Mouse (Mus musculus): ENCODE results near the gene Mrpl42.

Gene Mrpl42

GRCm38 (mm10) chr10:95457367-95458049 is 44.2 kb downstream of the Mrpl42 start:
- no peak for DNase-seq

GRCm38 (mm10) chr10:95456103-95456502 is 45.6 kb downstream of the Mrpl42 start:
- no peak for DNase-seq

GRCm38 (mm10) chr10:95453282-95453681 is 48.5 kb downstream of the Mrpl42 start:
- no peak for DNase-seq

- DNase-seq = no peak
Measured at GRCm38 (mm10) chr10:95449033-95449432, 52.7 kb downstream of the Mrpl42 start.

GRCm38 (mm10) chr10:95447954-95448353 is 53.8 kb downstream of the Mrpl42 start:
- DNase-seq = no peak

GRCm38 (mm10) chr10:95445104-95446056 is 56.4 kb downstream of the Mrpl42 start:
- DNase-seq = no peak

GRCm38 (mm10) chr10:95442334-95442733 is 59.4 kb downstream of the Mrpl42 start:
- no peak for DNase-seq

- peak; percentile 6 for DNase-seq
Measured at GRCm38 (mm10) chr10:95440566-95440965, 61.2 kb downstream of the Mrpl42 start.

- no peak for DNase-seq
Measured at GRCm38 (mm10) chr10:95439718-95440339, 61.9 kb downstream of the Mrpl42 start.

GRCm38 (mm10) chr10:95438941-95439340 is 62.8 kb downstream of the Mrpl42 start:
- no peak for DNase-seq

All from thymus, postnatal 14 days (tissue).